Mouse (Mus musculus) ES-E14 (cell line): Measurements from ENCODE around the gene Nup133. TPM values are rescaled to one million over a fixed set of nuclear protein-coding genes. Genes with fewer than 3 reads are reported as not detected.

ENCODE experiments used
- DNase-seq: peaks from one replicate; pipeline ENCODE4 v3.0.0-alpha.2; 2013; ENCODE audit warnings: low read depth, low spot score
- H3K27ac ChIP-seq: 2 replicates; pipeline ENCODE4 v1.5.1; 2012; ENCODE audit warnings: low read depth, mild to moderate bottlenecking, low read length, moderate library complexity, mixed read lengths; ENCODE audit not compliant: poor library complexity, insufficient read depth, severe bottlenecking
- H3K36me3 ChIP-seq: 2 replicates; pipeline ENCODE4 v1.6.1; 2012; ENCODE audit warnings: mild to moderate bottlenecking, low read length, moderate library complexity, mixed read lengths; ENCODE audit not compliant: control insufficient read depth, poor library complexity, insufficient read depth, severe bottlenecking
- H3K4me1 ChIP-seq, 2 experiments: fragments of 150-350 bp in 1 of 2; sonication (generic) in 1 of 2; 2 replicates each; pipeline ENCODE4 v1.6.1; 2012; ENCODE audit warnings: low read length in 2 of 2, mild to moderate bottlenecking in 1 of 2, mixed read lengths in 1 of 2; ENCODE audit not compliant: control insufficient read depth in 2 of 2, insufficient read depth in 2 of 2, poor library complexity in 1 of 2
- H3K4me3 ChIP-seq, 2 experiments: fragments of 150-350 bp in 1 of 2; sonication (generic) in 1 of 2; 2 replicates each; pipeline ENCODE4 v1.5.1; 2012; ENCODE audit warnings: low read length in 2 of 2, low read depth in 1 of 2, mild to moderate bottlenecking in 1 of 2, mixed read lengths in 1 of 2; ENCODE audit not compliant: insufficient read depth in 1 of 2, poor library complexity in 1 of 2, severe bottlenecking in 1 of 2
- H3K9ac ChIP-seq: 2 replicates; pipeline ENCODE4 v1.6.1; 2012; ENCODE audit warnings: low read depth, mild to moderate bottlenecking, low read length, mixed read lengths; ENCODE audit not compliant: poor library complexity, insufficient read depth, severe bottlenecking
- H3K9me3 ChIP-seq: fragments of 150-350 bp; sonication (generic); 2 replicates; pipeline ENCODE4 v1.6.1; 2012; ENCODE audit warnings: low read depth, mild to moderate bottlenecking, low read length; ENCODE audit not compliant: control insufficient read depth, insufficient read depth
- CHD2 ChIP-seq: IDR thresholded peaks from 2 replicates; pipeline ENCODE4 v1.6.1; 2014; ENCODE audit warnings: mild to moderate bottlenecking, low read depth, low read length, inconsistent platforms
- HCFC1 ChIP-seq: IDR thresholded peaks from 2 replicates; pipeline ENCODE4 v1.6.1; 2012; ENCODE audit warnings: low read length, inconsistent platforms, borderline replicate concordance; ENCODE audit not compliant: insufficient read depth
- MAFK ChIP-seq: IDR thresholded peaks from 2 replicates; pipeline ENCODE4 v1.6.1; 2014; ENCODE audit warnings: mild to moderate bottlenecking, low read depth, low read length, inconsistent platforms; ENCODE audit not compliant: insufficient read depth
- ZC3H11A ChIP-seq: IDR thresholded peaks from 2 replicates; pipeline ENCODE4 v1.6.1; 2012; ENCODE audit warnings: low read depth, mild to moderate bottlenecking, inconsistent platforms, low read length, borderline replicate concordance
- ZNF384 ChIP-seq: IDR thresholded peaks from 2 replicates; pipeline ENCODE4 v1.6.1; 2012; ENCODE audit warnings: low read depth, low read length, inconsistent platforms
- in situ Hi-C, 2 experiments: fragments of 600-800 bp; cut with MboI; formaldehyde crosslinking; loops; one replicate each; pipeline ENCODE4 v1.15.1; 2025; ENCODE audit warnings: low sequenced_read_pairs in 2 of 2, inconsistent platforms in 1 of 2; ENCODE audit not compliant: unreplicated experiment in 2 of 2
- total RNA-seq: library from RNA; depleted of rRNA; stranded (reverse); fragments of 300-350 nt; gene quantifications from 2 replicates; pipeline ENCODE4 v1.2.3, GENCODE M21; 2012

The Nup133 gene
- total RNA-seq, 1 experiment = 71.0 TPM

DNA sequence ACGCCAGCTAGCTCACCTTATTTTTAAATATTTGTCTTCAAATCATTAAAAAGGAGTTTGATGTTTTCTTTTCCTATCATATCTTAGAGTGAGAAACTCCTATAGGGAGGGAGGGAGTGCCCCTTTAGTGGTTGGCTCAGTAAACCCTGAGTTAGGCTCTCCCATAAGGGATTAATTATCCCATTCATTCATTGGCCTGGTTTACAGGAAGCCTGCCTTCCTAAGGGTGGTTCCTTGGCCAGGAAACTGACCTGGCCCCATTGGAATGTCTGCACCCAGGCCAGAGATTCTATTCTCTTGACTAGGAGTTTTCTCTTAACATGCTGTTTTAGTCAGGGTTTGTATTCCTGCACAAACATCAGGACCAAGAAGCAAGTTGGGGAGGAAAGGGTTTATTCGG, 61.1 kb downstream of the Nup133 start:
- peaks cover 6 to 13% of the 10 kb centered on the region in 2 experiments; a peak in 3 of 4 replicates for H3K4me1 ChIP-seq
- in situ Hi-C loops = no loop called here

DNA sequence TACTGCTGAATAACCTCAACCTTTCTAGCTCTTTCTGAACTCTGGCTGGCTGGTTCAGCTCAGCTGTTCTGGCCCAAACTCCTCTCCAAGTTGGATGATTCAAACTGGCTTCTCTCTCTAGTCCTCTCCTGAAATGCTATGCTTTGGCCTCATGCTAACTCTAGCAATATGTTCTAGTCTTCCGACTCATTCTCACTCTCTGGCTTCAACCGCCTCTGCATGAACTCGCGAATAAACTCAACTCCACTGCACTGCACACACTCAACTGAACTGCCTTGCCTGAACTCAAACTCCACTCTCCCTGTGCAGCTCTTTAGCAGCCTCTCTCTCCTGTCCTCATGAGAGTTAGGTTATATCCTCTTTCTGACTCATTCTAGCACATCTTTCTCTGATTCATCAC, 61.9 kb downstream of the Nup133 start:
- TF ChIP-seq CHD2 (no peak), ZNF384 (no peak), MAFK (no peak), HCFC1 (no peak), ZC3H11A (no peak)
- no peak for DNase-seq
- no peaks in the 10 kb centered on the region for H3K36me3 ChIP-seq
- H3K9me3 ChIP-seq = no peaks in the 10 kb centered on the region
- no peak overlapping the region for H3K9ac ChIP-seq
- no peak overlapping the region for H3K4me3 ChIP-seq
- no peak overlapping the region for H3K27ac ChIP-seq
- H3K4me1 ChIP-seq = peaks cover 6% of the 10 kb centered on the region in 2 experiments; a peak in 3 of 4 replicates
- in situ Hi-C loops = no loop called here

More for the DNA sequence above, 61.1 kb downstream of the Nup133 start:
- Histone ChIP-seq H3K27ac (no peak overlapping the region), H3K9me3 (no peaks in the 10 kb centered on the region), H3K9ac (no peak overlapping the region), H3K36me3 (no peaks in the 10 kb centered on the region), H3K4me3 (no peak overlapping the region)
- no peak for DNase-seq
- TF ChIP-seq ZNF384 (no peak), HCFC1 (no peak), ZC3H11A (no peak), MAFK (no peak), CHD2 (no peak)

DNA sequence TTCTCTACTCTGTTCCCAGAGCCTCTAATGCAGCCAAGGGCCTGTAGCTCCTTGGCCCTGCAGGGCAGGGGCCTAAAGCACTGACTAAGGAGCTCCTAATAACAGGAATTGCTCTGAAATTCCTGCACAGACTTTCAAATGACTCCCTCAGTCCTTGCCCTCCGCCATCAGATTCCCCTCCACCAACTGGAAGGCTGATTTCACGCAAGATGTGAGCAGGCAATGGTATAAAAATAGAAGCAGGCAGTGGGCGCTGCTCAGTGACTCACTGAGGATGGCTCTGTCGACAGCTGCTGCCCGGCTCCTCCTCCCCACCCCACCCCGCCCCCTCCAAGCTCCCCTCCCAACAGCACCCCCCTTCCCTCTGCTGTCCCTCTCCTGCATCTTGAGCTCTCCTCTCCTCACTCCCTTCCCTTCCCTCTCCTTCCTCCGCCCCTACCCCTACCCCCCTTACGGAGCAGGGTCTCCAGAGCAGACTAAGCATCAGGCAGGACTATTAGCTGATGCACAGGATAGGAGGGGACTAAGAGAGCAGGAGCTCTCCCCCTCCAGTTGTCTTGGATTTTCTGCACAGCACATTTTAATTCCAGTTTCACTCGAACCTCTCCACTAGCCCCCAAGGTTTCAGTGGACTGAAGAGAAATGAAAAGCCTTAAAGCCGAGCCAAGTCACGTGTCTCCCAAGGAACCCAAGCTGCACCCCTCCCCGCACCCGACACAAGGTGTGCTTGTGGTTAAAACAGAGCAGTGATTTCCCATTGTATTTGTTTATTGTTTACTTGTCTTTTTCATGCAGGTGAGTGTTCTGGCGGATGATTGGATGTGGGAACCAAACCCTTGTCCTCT, 64.1 kb downstream of the Nup133 start:
- H3K36me3 ChIP-seq = no peaks in the 10 kb centered on the region
- H3K4me1 ChIP-seq = peaks cover 2 to 3% of the 10 kb centered on the region in 2 experiments; a peak in 2 of 4 replicates
- in situ Hi-C loops = no loop called here
- H3K4me3 ChIP-seq = no peak overlapping the region
- H3K9ac ChIP-seq = no peak overlapping the region
- no peak overlapping the region for H3K27ac ChIP-seq
- no peak for DNase-seq
- no peaks in the 10 kb centered on the region for H3K9me3 ChIP-seq
- TF ChIP-seq ZNF384 (no peak), MAFK (no peak), ZC3H11A (no peak), HCFC1 (no peak), CHD2 (no peak)

DNA sequence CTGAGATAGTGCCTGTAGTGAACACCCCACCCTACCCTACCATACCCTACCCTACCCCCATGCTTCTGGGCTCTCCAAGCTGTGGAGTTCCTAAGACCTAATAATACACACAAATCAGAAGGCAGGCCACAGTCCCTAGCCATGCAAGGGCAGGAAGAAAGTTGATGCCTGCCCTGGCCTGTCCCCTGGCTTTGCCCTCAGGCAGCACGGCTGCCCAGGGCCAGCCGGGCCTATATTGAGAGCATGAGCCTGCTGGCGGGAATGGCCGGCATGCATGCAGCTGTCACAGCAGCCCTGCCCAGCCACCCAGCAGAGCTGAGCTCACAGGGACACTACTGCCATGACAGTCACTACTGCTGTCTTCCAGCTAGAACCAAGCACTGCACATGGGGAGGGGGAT, 66.0 kb downstream of the Nup133 start:
- Histone ChIP-seq H3K36me3 (no peaks in the 10 kb centered on the region), H3K4me3 (no peak overlapping the region), H3K9ac (no peak overlapping the region), H3K27ac (no peak overlapping the region), H3K4me1 (peaks cover 2 to 3% of the 10 kb centered on the region in 2 experiments; a peak in 2 of 4 replicates), H3K9me3 (no peaks in the 10 kb centered on the region)
- in situ Hi-C loops = no loop called here
- no peak for DNase-seq
- TF ChIP-seq CHD2 = no peak
- no peak for TF ChIP-seq HCFC1
- no peak for TF ChIP-seq ZNF384
- TF ChIP-seq MAFK = no peak
- TF ChIP-seq ZC3H11A = no peak
